Mouse (Mus musculus): ENCODE measurements around the gene Arhgap45. TPM values are rescaled to one million over a fixed set of nuclear protein-coding genes. Genes with fewer than 3 reads are reported as not detected.
"Not testable (repeated sequence)": the region's sequence is repeated elsewhere in the genome, so short reads cannot be mapped to it uniquely, and the experiment has no call there.

The Arhgap45 gene
- polyA plus RNA-seq, 1 experiment from 2014 or later, result 9.1 TPM

DNA sequence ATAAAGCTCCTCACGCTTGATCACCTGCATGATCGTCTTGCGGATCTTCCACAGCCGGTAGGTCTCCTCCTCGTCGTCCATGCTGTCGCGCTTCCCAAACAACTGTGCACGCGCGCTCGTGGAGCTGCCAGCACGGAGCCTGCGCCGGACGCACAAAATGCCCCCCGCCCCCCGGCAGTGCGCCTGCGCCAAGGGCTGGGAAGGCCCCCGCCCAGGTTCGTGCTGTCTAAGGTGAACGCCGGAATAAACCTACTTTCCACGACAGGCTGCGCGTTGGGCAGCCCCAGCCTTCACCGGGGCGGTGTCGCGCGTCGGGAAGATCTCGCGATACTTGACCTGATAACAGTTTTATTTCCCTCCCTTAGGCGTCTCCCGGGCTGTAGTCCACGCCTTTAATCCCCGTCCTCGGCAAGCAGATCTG is 23.1 kb downstream of the Arhgap45 start, which contains the start of gene Polr2e:
TSS of gene Polr2e (minus strand) at position 237 of the 421 bp plus-strand sequence.
- Histone ChIP-seq H3K27ac (peak within 1 kb of the TSS; percentile 41), H3K4me3 (replicated peaks) (peak within 1 kb of the TSS; percentile 66), H3K9me3 (no peaks in the 10 kb centered on the region), H3K36me3 (peaks cover 30% of the 10 kb centered on the region), H3K9ac (peak within 1 kb of the TSS; percentile 72), H3K4me2 (peak within 1 kb of the TSS; percentile 63), H3K27me3 (replicated peaks) (no peaks in the 10 kb centered on the region), H3K4me1 (peaks cover 13% of the 10 kb centered on the region)
- under 1% methylated on average over 40 of the region's 40 CpGs for WGBS
- peak; percentile 97 for ATAC-seq (ENCODE audit: insufficient read depth, low FRiP score, low read depth)

DNA sequence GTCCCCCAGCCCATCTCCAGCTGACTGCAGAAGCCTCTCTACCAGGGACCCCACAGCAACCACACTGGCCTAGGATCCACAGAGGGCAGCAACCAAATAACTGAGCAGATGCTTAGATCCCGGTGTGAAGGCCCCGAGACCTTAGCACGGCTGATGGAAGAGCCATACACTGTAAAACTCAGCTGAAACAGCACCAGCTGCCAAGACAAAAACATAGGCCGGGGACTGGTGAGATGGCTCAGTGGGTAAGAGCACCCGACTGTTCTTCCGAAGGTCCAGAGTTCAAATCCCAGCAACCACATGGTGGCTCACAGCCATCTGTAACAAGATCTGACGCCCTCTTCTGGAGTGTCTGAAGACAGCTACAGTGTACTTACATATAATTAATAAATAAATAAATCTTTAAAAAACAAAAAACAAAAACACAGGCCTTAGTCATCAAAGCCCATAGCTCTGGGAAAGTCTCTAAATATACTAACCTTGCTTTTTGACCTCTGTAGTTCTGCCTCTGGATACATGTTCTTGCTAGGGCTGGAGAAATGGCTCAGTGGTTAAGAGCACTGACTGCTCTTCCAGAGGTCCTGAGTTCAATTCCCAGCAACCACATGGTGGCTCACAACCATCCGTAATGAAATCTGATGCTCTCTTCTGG is 25.1 kb downstream of the Arhgap45 start:
- H3K27ac ChIP-seq; H3K27me3 ChIP-seq (replicated peaks); ATAC-seq (ENCODE audit: insufficient read depth, low FRiP score, low read depth); H3K4me2 ChIP-seq; H3K9ac ChIP-seq; H3K9me3 ChIP-seq; H3K4me3 ChIP-seq (replicated peaks): not testable (repeated sequence)
- Histone ChIP-seq H3K36me3 (peaks cover 16% of the 10 kb centered on the region), H3K4me1 (peaks cover 11% of the 10 kb centered on the region)
- 85% methylated on average over 8 of the region's 8 CpGs for WGBS

DNA sequence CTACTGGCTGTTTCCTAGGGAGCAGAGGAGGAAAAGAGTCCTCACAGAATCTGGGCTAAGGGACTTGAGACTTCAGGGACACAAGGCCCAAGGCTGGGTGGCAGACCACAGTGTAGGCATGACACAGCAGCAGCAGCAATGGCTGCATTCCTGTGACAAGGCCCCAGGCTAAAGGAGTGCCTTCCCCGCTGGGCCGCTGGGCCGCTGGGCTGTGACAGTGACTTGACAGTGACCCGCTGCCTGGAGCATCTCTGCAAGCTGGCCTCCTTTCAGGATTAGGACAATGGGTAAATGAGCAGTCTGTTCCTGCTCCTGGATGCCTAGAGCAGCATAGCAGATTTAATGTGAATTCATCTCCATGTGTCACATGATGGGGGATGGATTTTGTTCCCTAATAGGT is 27.6 kb downstream of the Arhgap45 start:
- no peaks in the 10 kb centered on the region for H3K27me3 ChIP-seq (replicated peaks)
- no peak overlapping the region for H3K9ac ChIP-seq
- H3K36me3 ChIP-seq, result no peaks in the 10 kb centered on the region
- ATAC-seq (ENCODE audit: insufficient read depth, low FRiP score, low read depth), result no peak
- H3K4me2 ChIP-seq, result no peak overlapping the region
- H3K4me3 ChIP-seq (replicated peaks), result no peak overlapping the region
- 0 out of 2 replicates have a peak, but pooled peaks cover 4% of the 10 kb centered on the region for H3K4me1 ChIP-seq
- no peak overlapping the region for H3K27ac ChIP-seq
- no peaks in the 10 kb centered on the region for H3K9me3 ChIP-seq
- WGBS, result 67% methylated on average over 4 of the region's 4 CpGs

DNA sequence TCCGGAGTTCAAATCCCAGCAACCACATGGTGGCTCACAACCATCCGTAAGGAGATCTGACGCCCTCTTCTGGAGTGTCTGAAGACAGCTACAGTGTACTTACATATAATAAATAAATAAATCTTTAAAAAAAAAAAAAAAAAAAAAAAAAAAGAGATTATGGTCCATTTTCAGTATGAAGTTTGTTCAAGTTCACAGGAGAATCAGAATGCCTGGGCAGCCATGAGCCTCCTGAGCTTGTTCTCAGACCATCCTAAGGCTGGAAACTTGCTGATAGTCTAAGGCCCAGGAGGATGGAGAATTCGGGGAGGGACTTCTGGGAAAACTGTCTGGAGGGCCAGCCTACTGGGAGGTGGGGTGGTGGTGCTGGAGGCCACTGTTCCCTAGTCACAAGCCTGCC is 28.9 kb downstream of the Arhgap45 start:
- not testable (repeated sequence) for ATAC-seq (ENCODE audit: insufficient read depth, low FRiP score, low read depth); H3K4me1 ChIP-seq; H3K4me2 ChIP-seq; H3K9me3 ChIP-seq; H3K27me3 ChIP-seq (replicated peaks); H3K27ac ChIP-seq; H3K36me3 ChIP-seq; H3K9ac ChIP-seq; H3K4me3 ChIP-seq (replicated peaks)
- WGBS, result 71% methylated on average over 4 of the region's 4 CpGs

DNA sequence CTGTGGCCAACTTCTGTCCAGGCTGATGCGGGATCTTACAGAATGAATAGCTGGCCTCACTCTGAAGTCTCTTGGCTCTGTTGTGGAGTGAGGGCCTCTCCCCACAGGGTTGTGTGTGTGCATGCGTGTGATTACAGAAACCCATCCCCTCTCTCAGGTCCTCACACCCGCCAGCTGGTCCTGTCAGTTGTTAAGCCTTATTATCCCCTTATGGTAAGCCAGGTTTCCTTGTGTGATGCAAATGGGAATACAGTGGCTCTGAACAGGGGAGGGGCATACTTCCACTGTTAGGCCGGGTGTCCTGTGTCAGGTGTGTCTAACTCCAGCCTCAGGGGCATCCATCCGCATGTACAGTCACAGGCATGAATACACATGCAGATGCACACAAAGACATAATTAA is 29.3 kb downstream of the Arhgap45 start:
- Histone ChIP-seq H3K9me3 (no peaks in the 10 kb centered on the region), H3K4me1 (0 out of 2 replicates have a peak, but pooled peaks cover 4% of the 10 kb centered on the region), H3K27ac (no peak overlapping the region), H3K36me3 (no peaks in the 10 kb centered on the region), H3K27me3 (replicated peaks) (no peaks in the 10 kb centered on the region), H3K4me3 (replicated peaks) (no peak overlapping the region), H3K9ac (no peak overlapping the region), H3K4me2 (no peak overlapping the region)
- WGBS, result 81% methylated on average over 5 of the region's 5 CpGs
- no peak for ATAC-seq (ENCODE audit: insufficient read depth, low FRiP score, low read depth)

DNA sequence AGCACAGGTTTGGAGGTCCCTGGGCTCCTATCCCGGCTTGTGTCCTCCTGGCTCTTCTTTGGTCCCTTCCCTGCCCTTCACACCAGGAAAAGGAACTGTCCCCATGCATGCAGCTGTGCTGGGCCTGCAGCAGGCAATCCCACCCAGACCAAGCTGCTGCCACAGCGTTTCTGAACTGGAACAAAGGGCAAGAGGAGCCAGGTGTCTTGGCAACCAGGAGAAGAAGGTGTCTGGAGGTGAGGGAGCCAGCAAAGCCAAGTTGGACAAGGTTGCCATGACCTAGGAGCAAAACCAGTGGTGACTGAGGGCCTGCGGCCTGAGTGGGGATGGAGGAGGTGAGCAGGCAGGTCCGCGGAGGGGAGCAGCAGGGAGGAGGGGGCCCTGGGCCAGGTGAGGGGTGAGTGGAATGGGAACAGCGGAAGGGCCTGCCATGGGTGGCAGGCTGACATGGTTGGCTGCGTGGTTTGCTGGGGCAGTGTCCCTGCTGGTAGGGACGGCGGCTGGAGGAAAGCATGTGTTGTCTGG is 30.6 kb downstream of the Arhgap45 start, which contains the start of gene Gpx4:
TSS of gene Gpx4 (plus strand) at position 126 of the 525 bp plus-strand sequence.
- 60% methylated on average over 9 of the region's 9 CpGs for WGBS
- H3K9me3 ChIP-seq, result no peaks in the 10 kb centered on the region
- H3K4me2 ChIP-seq, result no peak within 1 kb of the TSS
- H3K9ac ChIP-seq, result no peak within 1 kb of the TSS
- no peaks in the 10 kb centered on the region for H3K27me3 ChIP-seq (replicated peaks)
- H3K27ac ChIP-seq, result no peak within 1 kb of the TSS
- ATAC-seq (ENCODE audit: insufficient read depth, low FRiP score, low read depth), result no peak
- no peak within 1 kb of the TSS for H3K4me3 ChIP-seq (replicated peaks)
- peaks cover 10% of the 10 kb centered on the region for H3K4me1 ChIP-seq
- no peaks in the 10 kb centered on the region for H3K36me3 ChIP-seq

DNA sequence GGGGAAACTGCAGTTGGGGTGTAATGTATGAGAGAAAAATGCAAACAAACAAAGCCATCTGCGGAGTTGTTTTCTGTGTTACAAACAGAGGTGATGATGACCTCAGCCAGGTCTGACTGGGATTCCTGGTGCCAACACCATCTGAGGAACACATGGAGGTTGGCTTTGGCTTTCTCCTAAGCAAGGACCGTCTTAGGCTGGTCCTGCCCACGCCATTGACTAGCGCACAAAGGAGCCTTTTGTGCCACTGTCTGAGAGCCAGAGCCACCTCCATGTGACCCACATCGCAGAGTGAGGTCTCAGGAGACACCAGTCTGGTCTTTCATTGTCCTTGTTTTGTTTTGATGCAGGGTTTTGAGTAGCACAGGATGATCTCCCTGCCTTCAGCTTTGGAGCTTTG is 31.9 kb downstream of the Arhgap45 start:
- Histone ChIP-seq H3K27ac (0 out of 2 replicates have a peak overlapping the region, but pooled peaks have one; percentile 33), H3K27me3 (replicated peaks) (no peaks in the 10 kb centered on the region), H3K4me2 (no peak overlapping the region), H3K9ac (no peak overlapping the region), H3K4me3 (replicated peaks) (no peak overlapping the region), H3K36me3 (no peaks in the 10 kb centered on the region), H3K9me3 (no peaks in the 10 kb centered on the region), H3K4me1 (peaks cover 19% of the 10 kb centered on the region)
- ATAC-seq (ENCODE audit: insufficient read depth, low FRiP score, low read depth), result no peak
- 39% methylated on average over 5 of the region's 5 CpGs for WGBS

DNA sequence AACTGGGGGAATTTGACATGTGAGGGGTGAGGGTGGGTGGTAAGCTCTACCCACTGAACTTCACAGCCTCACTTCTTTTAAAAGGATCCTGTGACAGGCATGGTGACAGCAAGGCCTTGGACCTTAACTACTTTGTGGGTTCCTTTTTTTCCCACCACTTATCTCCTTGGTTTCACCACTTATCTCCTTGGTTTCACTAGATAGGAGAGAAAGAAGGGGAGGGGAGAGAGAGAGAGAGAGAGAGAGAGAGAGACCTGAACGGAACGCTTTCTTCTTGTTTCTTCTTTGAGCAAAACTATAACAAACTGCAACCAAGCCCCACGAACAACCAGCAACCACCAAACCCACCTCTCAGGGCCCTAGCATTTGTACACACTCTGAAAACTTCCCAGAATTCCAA is 32.4 kb downstream of the Arhgap45 start:
- no peaks in the 10 kb centered on the region for H3K9me3 ChIP-seq
- no peak overlapping the region for H3K9ac ChIP-seq
- H3K27me3 ChIP-seq (replicated peaks), result no peaks in the 10 kb centered on the region
- WGBS, result 54% methylated on average over 3 of the region's 3 CpGs
- 0 out of 2 replicates have a peak overlapping the region, but pooled peaks have one; percentile 33 for H3K27ac ChIP-seq
- no peak overlapping the region for H3K4me3 ChIP-seq (replicated peaks)
- peaks cover 19% of the 10 kb centered on the region for H3K4me1 ChIP-seq
- no peaks in the 10 kb centered on the region for H3K36me3 ChIP-seq
- no peak overlapping the region for H3K4me2 ChIP-seq
- ATAC-seq (ENCODE audit: insufficient read depth, low FRiP score, low read depth), result no peak

DNA sequence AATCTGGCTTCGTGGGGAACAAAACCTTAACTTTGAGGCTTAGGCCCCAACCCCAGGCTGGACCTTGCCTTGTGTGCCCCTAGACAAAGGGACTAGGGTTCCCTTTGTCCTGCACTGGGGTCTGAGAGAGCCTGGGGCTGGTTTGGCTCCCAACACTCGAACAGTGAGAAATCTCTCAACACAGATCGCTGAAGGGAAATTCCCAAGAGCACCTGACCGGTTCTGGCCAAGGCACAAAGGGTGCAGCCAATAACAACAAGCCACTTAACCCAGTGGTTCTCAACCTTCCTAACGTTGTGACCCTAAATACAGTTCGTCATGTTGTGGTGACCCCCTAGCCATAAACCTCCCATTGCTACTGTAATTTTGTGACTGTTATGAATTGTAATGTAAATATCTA is 33.8 kb downstream of the Arhgap45 start:
- H3K27ac ChIP-seq, result no peak overlapping the region

DNA sequence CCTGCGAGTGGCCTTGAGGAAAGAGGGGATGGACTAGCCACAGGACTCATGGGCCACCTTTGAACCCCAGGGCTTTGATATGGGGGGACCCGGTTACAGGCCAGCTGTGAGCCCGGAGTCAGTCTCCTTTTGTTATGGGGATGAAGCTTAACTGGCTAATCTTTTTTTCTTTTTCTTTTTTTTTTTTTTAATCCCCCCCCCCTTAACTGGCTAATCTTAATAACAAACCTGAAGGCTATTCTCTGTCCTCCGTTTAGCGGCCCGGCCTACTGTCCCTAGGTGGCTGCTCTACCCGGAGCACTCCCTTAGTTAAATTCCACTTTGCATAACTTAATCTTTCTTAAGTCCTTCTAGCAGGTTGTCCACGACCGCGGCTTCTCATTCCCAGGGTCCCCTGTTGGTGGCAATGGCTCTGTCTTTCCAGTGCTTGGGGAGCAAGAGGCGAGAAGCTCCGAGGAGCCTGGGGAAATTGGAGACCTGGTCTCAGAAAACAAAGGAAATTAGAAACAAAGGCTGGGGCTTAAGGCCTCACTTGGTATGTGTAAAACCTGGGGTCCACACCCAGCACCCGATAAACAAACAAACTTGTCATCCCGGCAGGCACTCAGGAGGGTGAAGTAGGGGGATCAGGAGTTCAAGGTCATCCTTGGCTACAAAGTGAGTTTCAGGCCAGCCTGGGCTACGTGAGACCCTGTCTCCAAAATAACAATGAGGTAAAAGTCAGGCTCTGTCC is 34.6 kb downstream of the Arhgap45 start:
- WGBS, result 40% methylated on average over 15 of the region's 15 CpGs
- H3K4me2 ChIP-seq, result no peak overlapping the region
- H3K9me3 ChIP-seq, result no peaks in the 10 kb centered on the region
- no peak overlapping the region for H3K9ac ChIP-seq
- peaks cover 31% of the 10 kb centered on the region for H3K4me1 ChIP-seq
- H3K27me3 ChIP-seq (replicated peaks), result no peaks in the 10 kb centered on the region
- ATAC-seq (ENCODE audit: insufficient read depth, low FRiP score, low read depth), result no peak
- H3K4me3 ChIP-seq (replicated peaks), result no peak overlapping the region
- H3K36me3 ChIP-seq, result no peaks in the 10 kb centered on the region
- peak overlapping the region; percentile 82 for H3K27ac ChIP-seq

More for the DNA sequence above, 33.8 kb downstream of the Arhgap45 start:
- Histone ChIP-seq H3K9ac (no peak overlapping the region), H3K4me3 (replicated peaks) (no peak overlapping the region), H3K4me1 (peaks cover 25% of the 10 kb centered on the region), H3K27me3 (replicated peaks) (no peaks in the 10 kb centered on the region), H3K36me3 (no peaks in the 10 kb centered on the region), H3K9me3 (no peaks in the 10 kb centered on the region), H3K4me2 (no peak overlapping the region)
- ATAC-seq (ENCODE audit: insufficient read depth, low FRiP score, low read depth), result no peak
- WGBS, result 47% methylated on average over 6 of the region's 6 CpGs

DNA sequence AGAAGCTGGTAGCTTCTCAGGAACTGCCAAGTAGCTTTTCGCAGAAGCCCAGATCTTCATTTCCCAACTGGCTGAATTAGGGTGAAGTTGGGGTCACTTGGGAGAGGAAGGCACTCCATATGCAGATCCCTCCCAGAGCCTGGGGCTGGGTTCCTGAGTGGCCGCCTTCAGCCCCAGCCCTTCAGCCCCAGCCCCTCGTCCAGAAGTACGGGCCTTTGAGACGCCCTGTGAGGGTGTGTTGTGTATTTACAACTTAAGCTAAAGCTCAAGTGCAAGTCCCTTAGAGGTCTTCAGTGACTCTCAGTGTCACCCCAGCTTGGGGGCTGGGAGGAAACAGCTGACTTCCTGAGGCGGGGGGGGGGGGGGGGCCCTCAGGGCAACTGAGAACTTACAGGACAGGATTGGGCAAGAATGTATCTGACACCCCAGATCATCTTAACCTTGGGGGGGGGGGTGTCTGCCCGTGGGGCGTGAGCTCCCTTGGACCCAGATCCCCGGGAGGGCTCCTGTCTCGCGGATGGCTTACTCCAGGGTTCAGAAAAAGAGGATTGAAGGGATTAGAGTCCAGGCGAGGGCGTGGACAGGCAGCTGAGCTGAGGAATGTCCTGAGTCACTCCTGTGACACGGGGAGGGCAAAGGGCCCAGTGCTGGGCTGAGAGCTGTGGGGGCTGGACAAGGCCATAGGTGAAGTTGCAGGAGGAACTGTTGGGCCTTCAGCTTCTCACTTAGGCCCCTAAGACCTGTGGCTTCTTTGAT is 35.3 kb downstream of the Arhgap45 start:
- Histone ChIP-seq H3K27ac (peak overlapping the region; percentile 82), H3K27me3 (replicated peaks) (no peaks in the 10 kb centered on the region), H3K4me2 (peak overlapping the region; percentile 1; the same call in 1 of the 2 replicates), H3K9me3 (no peaks in the 10 kb centered on the region), H3K9ac (no peak overlapping the region), H3K4me3 (replicated peaks) (no peak overlapping the region), H3K36me3 (peaks cover 5% of the 10 kb centered on the region; the same call in 1 of the 2 replicates), H3K4me1 (peaks cover 31% of the 10 kb centered on the region)
- ATAC-seq (ENCODE audit: insufficient read depth, low FRiP score, low read depth), result no peak
- 43% methylated on average over 14 of the region's 14 CpGs for WGBS

All from stomach, embryonic 15.5 days (tissue).